Mouse (Mus musculus): ENCODE measurements around the gene Arhgdia.

Gene Arhgdia

GRCm38 (mm10) chr11:120581490-120582267, at the start of gene Arhgdia:
Arhgdia (minus strand) TSS chr11:120581624.
- no peak for DNase-seq (ENCODE audit: low read depth, low spot score)

- no peak for DNase-seq (ENCODE audit: low read depth, low spot score)
Observed at GRCm38 (mm10) chr11:120630401-120630871, 49.0 kb upstream of the Arhgdia start.

- DNase-seq (ENCODE audit: low read depth, low spot score): no peak
Observed at GRCm38 (mm10) chr11:120629911-120630310, 48.5 kb upstream of the Arhgdia start.

- no peak for DNase-seq (ENCODE audit: low read depth, low spot score)
Observed at GRCm38 (mm10) chr11:120629341-120629730, 47.9 kb upstream of the Arhgdia start.

GRCm38 (mm10) chr11:120628601-120629340, 47.3 kb upstream of the Arhgdia start:
- no peak for DNase-seq (ENCODE audit: low read depth, low spot score)

GRCm38 (mm10) chr11:120627468-120628300, 46.3 kb upstream of the Arhgdia start:
- DNase-seq (ENCODE audit: low read depth, low spot score): no peak

GRCm38 (mm10) chr11:120626785-120627467, 45.5 kb upstream of the Arhgdia start:
- no peak for DNase-seq (ENCODE audit: low read depth, low spot score)

- DNase-seq (ENCODE audit: low read depth, low spot score): no peak
Observed at GRCm38 (mm10) chr11:120625152-120625775, 43.8 kb upstream of the Arhgdia start, which contains the start of gene Sirt7. Sirt7 (minus strand) TSS chr11:120625240.

GRCm38 (mm10) chr11:120624680-120625111, 43.3 kb upstream of the Arhgdia start:
- peak; percentile 67 for DNase-seq (ENCODE audit: low read depth, low spot score)

GRCm38 (mm10) chr11:120623961-120624679, 42.7 kb upstream of the Arhgdia start:
- no peak for DNase-seq (ENCODE audit: low read depth, low spot score)

- no peak for DNase-seq (ENCODE audit: low read depth, low spot score)
Observed at GRCm38 (mm10) chr11:120622805-120623204, 41.4 kb upstream of the Arhgdia start.

GRCm38 (mm10) chr11:120620195-120620594, 38.8 kb upstream of the Arhgdia start:
- no peak for DNase-seq (ENCODE audit: low read depth, low spot score)

GRCm38 (mm10) chr11:120618619-120619535, 37.5 kb upstream of the Arhgdia start:
- DNase-seq (ENCODE audit: low read depth, low spot score): no peak

GRCm38 (mm10) chr11:120617519-120618112, 36.2 kb upstream of the Arhgdia start, which contains the start of gene Pcyt2:
Pcyt2 (minus strand) TSS chr11:120617936.
- DNase-seq (ENCODE audit: low read depth, low spot score): peak; percentile 76

GRCm38 (mm10) chr11:120616617-120617294, 35.3 kb upstream of the Arhgdia start:
- no peak for DNase-seq (ENCODE audit: low read depth, low spot score)

- no peak for DNase-seq (ENCODE audit: low read depth, low spot score)
Observed at GRCm38 (mm10) chr11:120615606-120616203, 34.3 kb upstream of the Arhgdia start.

GRCm38 (mm10) chr11:120615167-120615566, 33.7 kb upstream of the Arhgdia start:
- DNase-seq (ENCODE audit: low read depth, low spot score): no peak
